ENCODE assay signal across 28 mouse cellular contexts in the genomic region with DNA sequence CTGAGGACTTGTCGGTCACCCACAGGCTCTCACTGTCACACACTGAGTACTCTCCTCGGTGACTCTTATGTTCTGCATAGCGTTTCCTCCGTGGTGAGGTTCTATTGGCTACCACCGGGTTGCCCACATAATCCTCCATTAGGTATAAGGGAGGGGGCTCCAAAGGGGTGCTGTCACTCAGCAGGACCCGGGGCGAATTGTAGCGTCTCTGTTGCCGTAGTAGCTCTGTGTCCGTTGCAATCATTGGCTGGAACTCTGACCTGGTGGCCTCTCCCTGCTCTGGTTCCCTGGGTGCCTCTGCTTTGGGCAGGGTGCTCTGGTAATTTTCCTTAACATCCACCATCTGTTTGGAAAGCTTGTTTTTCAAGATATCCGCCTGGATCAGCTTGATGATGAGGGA.
"Had no signal": no experiment of that assay in that cellular context is flagged by ENCODE, and none has a peak within 500 bp of the region (broad histone marks: within the 10 kb centered on the region; RNA-seq: fewer than 3 reads in every experiment).

No protein-coding gene starts in this region.

- DNase-seq: left cerebral cortex, postnatal 4 days; liver; liver, embryonic 13.5 days; liver, postnatal 0 days; lung, adult 18-20 months; lung, adult 2 months; lung, embryonic 14.5 days; lung, postnatal 10 days; lung, postnatal 14 days; lung, postnatal 36 days; lung, postnatal 4 days; midbrain, embryonic 14.5 days had no signal

- H3K27ac ChIP-seq: limb, embryonic 10.5 days; limb, embryonic 12.5 days; limb, embryonic 13.5 days; limb, embryonic 15.5 days; liver, embryonic 12.5 days; liver, embryonic 13.5 days; liver, embryonic 14.5 days; liver, embryonic 15.5 days; lung, embryonic 15.5 days; macrophage; midbrain, embryonic 10.5 days; midbrain, embryonic 12.5 days; midbrain, embryonic 13.5 days; midbrain, embryonic 15.5 days; neural tube, embryonic 12.5 days had no signal

- H3K4me3 ChIP-seq: limb, embryonic 10.5 days; limb, embryonic 12.5 days; limb, embryonic 13.5 days; limb, embryonic 15.5 days; liver, embryonic 12.5 days; liver, embryonic 13.5 days; liver, embryonic 15.5 days; lung, embryonic 15.5 days; megakaryocyte, embryonic 14.5 days; midbrain, embryonic 10.5 days; midbrain, embryonic 12.5 days; midbrain, embryonic 13.5 days; midbrain, embryonic 15.5 days; myocyte; neural tube, embryonic 12.5 days had no signal
